Mouse (Mus musculus): ENCODE measurements around the gene Dlgap1. TPM values are rescaled to one million over a fixed set of nuclear protein-coding genes. Genes with fewer than 3 reads are reported as not detected.
A peak's percentile ranks its signal among the peaks of the same experiment; 100 is the strongest.

The Dlgap1 gene
- polyA plus RNA-seq, 1 experiment from 2014 or later: 12.3 TPM

GRCm38 (mm10) chr17:70308364-70309231 lies 339.7 kb downstream of the Dlgap1 start:
- H3K9me3 ChIP-seq: no peaks in the 10 kb centered on the region
- no peak overlapping the region for H3K9ac ChIP-seq
- no peak overlapping the region for H3K4me2 ChIP-seq (replicated peaks)
- ATAC-seq (ENCODE audit: low FRiP score, low read depth): 0 out of 2 replicates have a peak, but pooled peaks have one; percentile 42
- H3K27me3 ChIP-seq (replicated peaks): no peaks in the 10 kb centered on the region
- 73% methylated on average over 22 of the region's 22 CpGs for WGBS
- no peak overlapping the region for H3K4me3 ChIP-seq
- H3K36me3 ChIP-seq: no peaks in the 10 kb centered on the region
- no peak overlapping the region for H3K27ac ChIP-seq
- no peaks in the 10 kb centered on the region; the same call in 1 of the 2 replicates for H3K4me1 ChIP-seq

GRCm38 (mm10) chr17:70316327-70316726 lies 347.5 kb downstream of the Dlgap1 start:
- H3K27ac ChIP-seq: no peak overlapping the region
- H3K9ac ChIP-seq: no peak overlapping the region
- H3K4me1 ChIP-seq: no peaks in the 10 kb centered on the region
- H3K4me2 ChIP-seq (replicated peaks): no peak overlapping the region
- no peak for ATAC-seq (ENCODE audit: low FRiP score, low read depth)
- H3K9me3 ChIP-seq: no peaks in the 10 kb centered on the region
- H3K4me3 ChIP-seq: no peak overlapping the region
- WGBS: 89% methylated on average over 5 of the region's 5 CpGs
- H3K36me3 ChIP-seq: no peaks in the 10 kb centered on the region
- no peaks in the 10 kb centered on the region for H3K27me3 ChIP-seq (replicated peaks)

DNA sequence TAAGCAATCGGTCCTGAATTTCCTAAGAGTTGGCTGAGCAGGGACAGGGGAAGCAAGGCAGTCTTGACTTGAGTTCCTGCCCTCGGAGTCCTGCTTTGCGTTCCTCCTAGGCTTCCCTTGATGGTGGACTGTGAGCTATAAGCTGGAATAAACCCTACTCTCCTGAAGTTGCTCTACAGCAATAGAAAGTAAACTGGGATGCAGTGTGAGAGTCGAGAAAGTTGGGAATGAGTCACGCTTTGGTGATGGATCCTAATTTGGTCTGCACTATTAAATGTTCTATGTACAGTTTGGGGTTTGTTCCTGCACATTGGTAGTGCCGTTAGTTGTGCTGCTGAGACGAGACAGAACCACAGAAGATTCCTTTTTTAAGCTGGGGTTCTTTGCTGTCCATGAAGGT lies 348.9 kb downstream of the Dlgap1 start:
- H3K36me3 ChIP-seq: no peaks in the 10 kb centered on the region
- no peak overlapping the region for H3K9ac ChIP-seq
- no peaks in the 10 kb centered on the region for H3K27me3 ChIP-seq (replicated peaks)
- H3K4me2 ChIP-seq (replicated peaks): no peak overlapping the region
- H3K4me3 ChIP-seq: no peak overlapping the region
- 88% methylated on average over 7 of the region's 7 CpGs for WGBS
- H3K4me1 ChIP-seq: no peaks in the 10 kb centered on the region
- H3K27ac ChIP-seq: no peak overlapping the region
- no peak for ATAC-seq (ENCODE audit: low FRiP score, low read depth)
- no peaks in the 10 kb centered on the region for H3K9me3 ChIP-seq

GRCm38 (mm10) chr17:70321976-70322375 lies 353.1 kb downstream of the Dlgap1 start:
- Histone ChIP-seq H3K4me3 (no peak overlapping the region), H3K4me2 (replicated peaks) (no peak overlapping the region), H3K27me3 (replicated peaks) (no peaks in the 10 kb centered on the region), H3K27ac (no peak overlapping the region), H3K9ac (no peak overlapping the region), H3K36me3 (no peaks in the 10 kb centered on the region), H3K9me3 (no peaks in the 10 kb centered on the region), H3K4me1 (no peaks in the 10 kb centered on the region)
- no peak for ATAC-seq (ENCODE audit: low FRiP score, low read depth)
- WGBS: 85% methylated on average over 6 of the region's 6 CpGs

- Histone ChIP-seq H3K4me2 (replicated peaks) (no peak overlapping the region), H3K4me1 (0 out of 2 replicates have a peak, but pooled peaks cover 3% of the 10 kb centered on the region), H3K27ac (no peak overlapping the region), H3K9me3 (no peaks in the 10 kb centered on the region), H3K36me3 (no peaks in the 10 kb centered on the region), H3K9ac (no peak overlapping the region), H3K27me3 (replicated peaks) (no peaks in the 10 kb centered on the region), H3K4me3 (no peak overlapping the region)
- WGBS: 81% methylated on average over 6 of the region's 6 CpGs
- no peak for ATAC-seq (ENCODE audit: low FRiP score, low read depth)
Observed at GRCm38 (mm10) chr17:70333440-70333839, 364.6 kb downstream of the Dlgap1 start.

- H3K4me3 ChIP-seq: no peak overlapping the region
- no peak for ATAC-seq (ENCODE audit: low FRiP score, low read depth)
- no peak overlapping the region for H3K27ac ChIP-seq
- no peaks in the 10 kb centered on the region for H3K27me3 ChIP-seq (replicated peaks)
- H3K9ac ChIP-seq: no peak overlapping the region
- WGBS: 48% methylated on average over 3 of the region's 3 CpGs
- 0 out of 2 replicates have a peak, but pooled peaks cover 3% of the 10 kb centered on the region for H3K4me1 ChIP-seq
- H3K36me3 ChIP-seq: no peaks in the 10 kb centered on the region
- H3K4me2 ChIP-seq (replicated peaks): no peak overlapping the region
- H3K9me3 ChIP-seq: no peaks in the 10 kb centered on the region
Observed at GRCm38 (mm10) chr17:70334171-70334570, 365.3 kb downstream of the Dlgap1 start.

DNA sequence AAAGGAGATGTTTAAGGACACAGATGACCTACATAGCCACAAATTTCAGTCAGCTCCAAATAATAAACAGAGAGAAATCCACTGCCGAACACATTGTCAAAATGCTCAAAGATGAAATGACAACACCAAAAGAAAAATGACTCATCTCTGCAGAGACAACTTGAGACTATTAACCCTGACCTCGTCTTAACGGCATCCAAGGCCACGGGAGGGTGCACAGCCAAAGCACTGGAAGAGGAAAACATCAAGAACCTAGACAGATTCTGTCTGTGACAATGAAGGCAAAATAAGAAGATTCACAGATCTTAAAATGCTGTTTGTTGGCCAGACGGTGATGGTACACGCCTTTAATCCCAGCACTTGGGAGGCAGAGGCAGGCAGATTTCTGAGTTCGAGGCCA lies 370.9 kb downstream of the Dlgap1 start:
- WGBS: 92% methylated on average over 7 of the region's 7 CpGs
- H3K9ac ChIP-seq: no peak overlapping the region
- no peaks in the 10 kb centered on the region for H3K9me3 ChIP-seq
- no peaks in the 10 kb centered on the region for H3K27me3 ChIP-seq (replicated peaks)
- no peak overlapping the region for H3K4me3 ChIP-seq
- no peak for ATAC-seq (ENCODE audit: low FRiP score, low read depth)
- no peak overlapping the region for H3K27ac ChIP-seq
- H3K4me2 ChIP-seq (replicated peaks): no peak overlapping the region
- no peaks in the 10 kb centered on the region for H3K36me3 ChIP-seq
- no peaks in the 10 kb centered on the region for H3K4me1 ChIP-seq

- no peaks in the 10 kb centered on the region for H3K36me3 ChIP-seq
- WGBS: 76% methylated on average over 8 of the region's 8 CpGs
- no peak overlapping the region for H3K4me2 ChIP-seq (replicated peaks)
- no peak overlapping the region for H3K27ac ChIP-seq
- H3K4me3 ChIP-seq: no peak overlapping the region
- H3K4me1 ChIP-seq: no peaks in the 10 kb centered on the region
- ATAC-seq (ENCODE audit: low FRiP score, low read depth): no peak
- H3K9me3 ChIP-seq: no peaks in the 10 kb centered on the region
- H3K27me3 ChIP-seq (replicated peaks): no peaks in the 10 kb centered on the region
- H3K9ac ChIP-seq: no peak overlapping the region
Observed at GRCm38 (mm10) chr17:70341230-70341629, 372.4 kb downstream of the Dlgap1 start.

- ATAC-seq (ENCODE audit: low FRiP score, low read depth): no peak
- Histone ChIP-seq H3K9me3 (no peaks in the 10 kb centered on the region), H3K4me2 (replicated peaks) (no peak overlapping the region), H3K36me3 (no peaks in the 10 kb centered on the region), H3K4me1 (no peaks in the 10 kb centered on the region), H3K27me3 (replicated peaks) (no peaks in the 10 kb centered on the region), H3K4me3 (no peak overlapping the region), H3K27ac (no peak overlapping the region), H3K9ac (no peak overlapping the region)
- 70% methylated on average over 6 of the region's 6 CpGs for WGBS
Observed at GRCm38 (mm10) chr17:70341920-70342319, 373.0 kb downstream of the Dlgap1 start.

GRCm38 (mm10) chr17:70347403-70347802 lies 378.5 kb downstream of the Dlgap1 start:
- H3K9ac ChIP-seq: no peak overlapping the region
- no peak overlapping the region for H3K4me2 ChIP-seq (replicated peaks)
- ATAC-seq (ENCODE audit: low FRiP score, low read depth): no peak
- H3K4me1 ChIP-seq: no peaks in the 10 kb centered on the region
- 91% methylated on average over 4 of the region's 4 CpGs for WGBS
- no peaks in the 10 kb centered on the region for H3K9me3 ChIP-seq
- no peak overlapping the region for H3K4me3 ChIP-seq
- no peaks in the 10 kb centered on the region for H3K27me3 ChIP-seq (replicated peaks)
- H3K27ac ChIP-seq: no peak overlapping the region
- no peaks in the 10 kb centered on the region for H3K36me3 ChIP-seq

- 73% methylated on average over 3 of the region's 3 CpGs for WGBS
- Histone ChIP-seq H3K4me1 (no peaks in the 10 kb centered on the region), H3K27me3 (replicated peaks) (no peaks in the 10 kb centered on the region), H3K27ac (no peak overlapping the region), H3K4me2 (replicated peaks) (no peak overlapping the region), H3K36me3 (no peaks in the 10 kb centered on the region), H3K9me3 (no peaks in the 10 kb centered on the region), H3K4me3 (no peak overlapping the region), H3K9ac (no peak overlapping the region)
- no peak for ATAC-seq (ENCODE audit: low FRiP score, low read depth)
Observed at GRCm38 (mm10) chr17:70363561-70363960, 394.7 kb downstream of the Dlgap1 start.

GRCm38 (mm10) chr17:70363971-70364370 lies 395.1 kb downstream of the Dlgap1 start:
- Histone ChIP-seq H3K9me3 (no peaks in the 10 kb centered on the region), H3K27ac (no peak overlapping the region), H3K27me3 (replicated peaks) (no peaks in the 10 kb centered on the region), H3K9ac (no peak overlapping the region), H3K36me3 (no peaks in the 10 kb centered on the region), H3K4me1 (no peaks in the 10 kb centered on the region), H3K4me2 (replicated peaks) (no peak overlapping the region), H3K4me3 (no peak overlapping the region)
- 87% methylated on average over 1 of the region's 1 CpGs for WGBS
- ATAC-seq (ENCODE audit: low FRiP score, low read depth): no peak

- no peak for ATAC-seq (ENCODE audit: low FRiP score, low read depth)
- Histone ChIP-seq H3K9ac (no peak overlapping the region), H3K4me2 (replicated peaks) (no peak overlapping the region), H3K4me3 (no peak overlapping the region), H3K9me3 (no peaks in the 10 kb centered on the region), H3K27ac (no peak overlapping the region), H3K36me3 (no peaks in the 10 kb centered on the region), H3K27me3 (replicated peaks) (no peaks in the 10 kb centered on the region), H3K4me1 (no peaks in the 10 kb centered on the region)
- WGBS: 81% methylated on average over 3 of the region's 3 CpGs
Observed at GRCm38 (mm10) chr17:70369124-70369523, 400.3 kb downstream of the Dlgap1 start.

Data from neural tube, embryonic 12.5 days (tissue).